Mouse (Mus musculus): ENCODE results near the gene Dbp. TPM values are rescaled to one million over a fixed set of nuclear protein-coding genes. Genes with fewer than 3 reads are reported as not detected.
A peak's percentile ranks its signal among the peaks of the same experiment; 100 is the strongest.

Gene Dbp
- polyA plus RNA-seq, 1 experiment from 2014 or later, result 2.1 TPM

GRCm38 (mm10) chr7:45709036-45709435 is 4.1 kb downstream of the Dbp start:
- WGBS, result 50% methylated on average over 6 of the region's 6 CpGs
- H3K36me3 ChIP-seq, result peaks cover 45% of the 10 kb centered on the region
- 0 out of 2 replicates have a peak overlapping the region, but pooled peaks have one; percentile 11 for H3K4me3 ChIP-seq
- H3K27me3 ChIP-seq (ENCODE audit: low read depth, poor library complexity, severe bottlenecking), result no peaks in the 10 kb centered on the region
- peak; percentile 66 for DNase-seq (ENCODE audit: low spot score)
- peaks cover 68% of the 10 kb centered on the region for H3K4me1 ChIP-seq
- H3K9me3 ChIP-seq (replicated peaks), result no peaks in the 10 kb centered on the region
- peak overlapping the region; percentile 50; the same call in 1 of the 2 replicates for H3K27ac ChIP-seq (replicated peaks)

DNA sequence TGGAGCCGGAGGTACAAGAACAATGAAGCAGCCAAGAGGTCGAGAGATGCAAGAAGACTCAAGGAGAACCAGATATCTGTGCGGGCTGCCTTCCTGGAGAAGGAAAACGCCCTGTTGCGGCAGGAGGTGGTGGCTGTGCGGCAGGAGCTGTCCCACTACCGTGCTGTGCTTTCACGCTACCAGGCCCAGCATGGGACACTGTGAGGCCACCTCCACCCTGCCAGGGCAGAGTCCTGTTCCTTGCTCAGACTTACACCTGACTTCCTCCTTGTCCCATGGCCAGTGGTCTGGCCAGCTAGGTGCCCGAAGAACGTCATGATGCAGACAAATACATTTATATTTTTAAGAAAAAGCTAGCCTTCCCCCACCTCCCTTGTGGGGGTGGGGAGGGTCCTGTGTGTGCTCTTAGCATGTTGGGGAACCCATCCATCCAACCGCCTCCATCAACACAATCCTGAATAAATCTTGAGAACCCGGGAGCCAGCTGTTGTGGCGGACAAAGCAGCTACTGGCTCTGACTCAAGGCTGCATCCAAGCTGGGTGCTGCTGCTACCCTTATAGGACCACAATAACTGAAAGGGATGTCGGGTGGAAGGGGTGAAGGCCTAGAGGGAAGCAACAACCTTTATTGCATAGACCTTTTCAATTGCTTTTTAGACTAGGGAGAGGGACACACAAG is 4.9 kb downstream of the Dbp start:
- WGBS, result 74% methylated on average over 14 of the region's 14 CpGs
- Histone ChIP-seq H3K27me3 (ENCODE audit: low read depth, poor library complexity, severe bottlenecking) (no peaks in the 10 kb centered on the region), H3K36me3 (peaks cover 45% of the 10 kb centered on the region), H3K9me3 (replicated peaks) (no peaks in the 10 kb centered on the region), H3K27ac (replicated peaks) (peak overlapping the region; percentile 50), H3K4me1 (peaks cover 71% of the 10 kb centered on the region), H3K4me3 (peak overlapping the region; percentile 11; the same call in 1 of the 2 replicates)
- no peak for DNase-seq (ENCODE audit: low spot score)

GRCm38 (mm10) chr7:45710477-45711191 is 5.7 kb downstream of the Dbp start:
- Histone ChIP-seq H3K36me3 (peaks cover 45% of the 10 kb centered on the region), H3K4me1 (peaks cover 71% of the 10 kb centered on the region), H3K9me3 (replicated peaks) (no peaks in the 10 kb centered on the region), H3K27me3 (ENCODE audit: low read depth, poor library complexity, severe bottlenecking) (no peaks in the 10 kb centered on the region), H3K27ac (replicated peaks) (no peak overlapping the region), H3K4me3 (no peak overlapping the region)
- DNase-seq (ENCODE audit: low spot score), result no peak
- 95% methylated on average over 20 of the region's 20 CpGs for WGBS

GRCm38 (mm10) chr7:45711316-45712021 is 6.6 kb downstream of the Dbp start:
- H3K36me3 ChIP-seq, result peaks cover 45% of the 10 kb centered on the region
- peaks cover 71% of the 10 kb centered on the region for H3K4me1 ChIP-seq
- 94% methylated on average over 24 of the region's 24 CpGs for WGBS
- no peaks in the 10 kb centered on the region for H3K9me3 ChIP-seq (replicated peaks)
- peak overlapping the region; percentile 9; the same call in 1 of the 2 replicates for H3K4me3 ChIP-seq
- no peak overlapping the region for H3K27ac ChIP-seq (replicated peaks)
- no peak for DNase-seq (ENCODE audit: low spot score)
- H3K27me3 ChIP-seq (ENCODE audit: low read depth, poor library complexity, severe bottlenecking), result no peaks in the 10 kb centered on the region

- Histone ChIP-seq H3K27me3 (ENCODE audit: low read depth, poor library complexity, severe bottlenecking) (no peaks in the 10 kb centered on the region), H3K27ac (replicated peaks) (no peak overlapping the region), H3K36me3 (peaks cover 45% of the 10 kb centered on the region), H3K9me3 (replicated peaks) (no peaks in the 10 kb centered on the region), H3K4me3 (peak overlapping the region; percentile 9; the same call in 1 of the 2 replicates), H3K4me1 (peaks cover 71% of the 10 kb centered on the region)
- WGBS, result 88% methylated on average over 21 of the region's 21 CpGs
- DNase-seq (ENCODE audit: low spot score), result no peak
These were observed 7.3 kb downstream of the Dbp start for GRCm38 (mm10) chr7:45712022-45712757.

- no peak overlapping the region for H3K27ac ChIP-seq (replicated peaks)
- no peaks in the 10 kb centered on the region for H3K9me3 ChIP-seq (replicated peaks)
- H3K36me3 ChIP-seq, result peaks cover 45% of the 10 kb centered on the region
- no peaks in the 10 kb centered on the region for H3K27me3 ChIP-seq (ENCODE audit: low read depth, poor library complexity, severe bottlenecking)
- peak overlapping the region; percentile 82; the same call in 1 of the 2 replicates for H3K4me3 ChIP-seq
- no peak for DNase-seq (ENCODE audit: low spot score)
- 93% methylated on average over 16 of the region's 16 CpGs for WGBS
- peaks cover 60% of the 10 kb centered on the region for H3K4me1 ChIP-seq
These were observed 8.5 kb downstream of the Dbp start for GRCm38 (mm10) chr7:45713396-45713795.

DNA sequence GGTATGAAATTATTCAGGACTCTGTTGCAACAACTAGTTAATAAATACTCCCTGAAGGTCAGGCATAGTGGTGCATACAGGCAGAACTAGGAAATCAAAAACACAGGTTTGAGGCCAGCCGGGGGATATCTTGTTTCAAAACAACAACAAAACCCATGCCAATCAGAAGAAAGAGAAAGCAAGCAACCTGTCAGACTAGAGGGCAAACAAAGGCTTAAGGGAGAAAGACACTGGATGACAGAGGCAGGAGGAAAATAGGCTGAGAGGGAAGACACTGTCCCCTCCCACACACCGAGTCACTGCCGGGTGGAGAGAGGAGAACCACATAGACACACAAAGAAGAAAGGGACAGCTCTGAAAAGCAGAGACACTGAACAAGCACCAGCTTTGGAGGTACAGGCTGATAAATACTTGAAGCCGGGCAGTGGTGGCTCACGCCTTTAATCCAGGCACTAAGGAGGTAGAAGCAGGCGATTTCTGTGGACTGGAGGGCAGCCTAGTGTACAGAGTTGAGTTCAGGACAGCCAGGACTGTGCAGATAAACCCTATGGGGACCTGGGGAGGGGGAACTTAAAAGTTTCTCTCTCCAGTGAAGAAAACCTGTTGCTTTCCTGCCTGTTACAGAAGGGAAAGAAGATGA is 9.1 kb downstream of the Dbp start:
- H3K4me3 ChIP-seq, result peak overlapping the region; percentile 82
- H3K4me1 ChIP-seq, result peaks cover 58% of the 10 kb centered on the region
- 90% methylated on average over 6 of the region's 6 CpGs for WGBS
- H3K36me3 ChIP-seq, result peaks cover 48% of the 10 kb centered on the region
- no peak for DNase-seq (ENCODE audit: low spot score)
- H3K9me3 ChIP-seq (replicated peaks), result no peaks in the 10 kb centered on the region
- H3K27me3 ChIP-seq (ENCODE audit: low read depth, poor library complexity, severe bottlenecking), result no peaks in the 10 kb centered on the region
- H3K27ac ChIP-seq (replicated peaks), result no peak overlapping the region

DNA sequence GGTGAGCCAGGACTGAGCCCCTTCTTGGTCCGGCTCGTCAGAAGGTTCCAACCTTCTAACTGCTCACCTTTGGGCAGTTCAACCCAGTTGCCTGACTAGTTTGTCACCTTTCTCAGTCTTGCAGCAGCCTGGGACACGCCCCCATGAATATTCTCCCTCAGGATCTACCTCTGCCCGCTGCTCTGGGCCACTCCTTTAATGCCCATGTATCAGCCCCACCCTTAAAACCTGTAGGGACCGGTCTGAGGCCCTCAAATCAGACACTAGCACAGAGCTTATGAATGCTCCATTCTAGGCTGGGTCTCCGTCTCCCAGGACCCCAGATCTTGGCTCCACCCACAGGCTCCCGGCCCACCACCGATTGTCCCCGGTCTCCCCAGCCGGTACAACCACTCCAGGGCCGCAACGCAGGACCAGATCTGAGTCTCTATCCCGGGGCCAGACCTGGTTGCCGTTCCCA is 9.8 kb downstream of the Dbp start:
- Histone ChIP-seq H3K9me3 (replicated peaks) (no peaks in the 10 kb centered on the region), H3K36me3 (peaks cover 53% of the 10 kb centered on the region), H3K27ac (replicated peaks) (peak overlapping the region; percentile 89), H3K27me3 (ENCODE audit: low read depth, poor library complexity, severe bottlenecking) (no peaks in the 10 kb centered on the region), H3K4me3 (peak overlapping the region; percentile 82), H3K4me1 (peaks cover 58% of the 10 kb centered on the region)
- no peak for DNase-seq (ENCODE audit: low spot score)
- WGBS, result 12% methylated on average over 14 of the region's 14 CpGs

- H3K36me3 ChIP-seq, result peaks cover 53% of the 10 kb centered on the region
- H3K27ac ChIP-seq (replicated peaks), result peak within 1 kb of the TSS; percentile 89
- DNase-seq (ENCODE audit: low spot score), result peak; percentile 97
- H3K27me3 ChIP-seq (ENCODE audit: low read depth, poor library complexity, severe bottlenecking), result no peaks in the 10 kb centered on the region
- WGBS, result 8% methylated on average over 34 of the region's 34 CpGs
- peak within 1 kb of the TSS; percentile 82 for H3K4me3 ChIP-seq
- peaks cover 57% of the 10 kb centered on the region for H3K4me1 ChIP-seq
- no peaks in the 10 kb centered on the region for H3K9me3 ChIP-seq (replicated peaks)
These were observed 10.3 kb downstream of the Dbp start, which contains the start of gene Rpl18 for GRCm38 (mm10) chr7:45715090-45715708. Gene Rpl18 (plus strand): TSS chr7:45715457.

DNA sequence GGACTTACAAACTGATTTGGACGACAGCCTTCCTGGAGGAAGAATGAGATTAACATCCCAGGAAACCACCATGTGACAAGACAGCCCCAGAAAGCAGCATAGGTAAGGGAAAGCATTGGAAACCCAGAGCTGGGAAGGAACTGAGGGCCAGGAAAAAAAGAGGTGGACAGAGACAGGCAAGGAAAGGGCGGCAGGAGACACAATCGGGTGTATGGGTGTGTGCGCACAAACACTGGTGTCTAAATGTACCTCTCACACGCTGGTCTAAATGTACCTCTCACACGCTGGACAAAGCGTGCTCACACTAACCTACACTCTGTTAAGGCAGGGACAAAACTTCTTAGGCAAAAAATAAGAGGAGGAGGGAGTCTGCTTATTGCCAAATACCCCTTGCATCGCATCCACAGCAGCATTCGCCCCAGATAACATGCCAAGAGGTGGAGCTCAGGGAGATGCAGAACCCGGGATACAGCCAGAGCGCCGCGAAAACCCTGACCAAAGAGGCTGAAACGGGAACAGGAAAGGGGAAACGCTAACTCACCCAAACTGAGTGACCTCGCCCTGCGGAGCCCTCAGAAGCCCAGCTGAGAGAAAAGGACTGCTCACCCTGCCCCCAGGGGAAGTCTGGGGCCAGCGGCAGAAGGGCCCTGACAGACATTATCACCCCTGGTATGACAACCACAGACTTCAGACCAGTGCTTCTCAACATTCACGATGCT is 11.0 kb downstream of the Dbp start:
- peaks cover 53% of the 10 kb centered on the region for H3K36me3 ChIP-seq
- peak overlapping the region; percentile 89 for H3K27ac ChIP-seq (replicated peaks)
- peak overlapping the region; percentile 82 for H3K4me3 ChIP-seq
- H3K9me3 ChIP-seq (replicated peaks), result no peaks in the 10 kb centered on the region
- 87% methylated on average over 19 of the region's 19 CpGs for WGBS
- no peak for DNase-seq (ENCODE audit: low spot score)
- no peaks in the 10 kb centered on the region for H3K27me3 ChIP-seq (ENCODE audit: low read depth, poor library complexity, severe bottlenecking)
- H3K4me1 ChIP-seq, result peaks cover 54% of the 10 kb centered on the region

GRCm38 (mm10) chr7:45716460-45716857 is 11.6 kb downstream of the Dbp start:
- peaks cover 58% of the 10 kb centered on the region for H3K4me1 ChIP-seq
- peaks cover 53% of the 10 kb centered on the region for H3K36me3 ChIP-seq

More at GRCm38 (mm10) chr7:45716460-45716857, 11.6 kb downstream of the Dbp start:
- H3K27me3 ChIP-seq (ENCODE audit: low read depth, poor library complexity, severe bottlenecking), result no peaks in the 10 kb centered on the region
- DNase-seq (ENCODE audit: low spot score), result no peak
- H3K4me3 ChIP-seq, result peak overlapping the region; percentile 82
- 91% methylated on average over 3 of the region's 3 CpGs for WGBS
- H3K27ac ChIP-seq (replicated peaks), result peak overlapping the region; percentile 96; the same call in 1 of the 2 replicates
- no peaks in the 10 kb centered on the region for H3K9me3 ChIP-seq (replicated peaks)

Data from midbrain, embryonic 10.5 days (tissue).